Mouse (Mus musculus) heart, adult 18-20 months (tissue): ENCODE data around the gene Emid1. TPM values are rescaled to one million over a fixed set of nuclear protein-coding genes. Genes with fewer than 3 reads are reported as not detected.

Experiments used
- DNase-seq, 2 experiments: peaks; one replicate each; pipeline ENCODE4 v3.0.0; 2021 to 2022; ENCODE audit warnings: mixed read lengths in 1 of 2
- long read RNA-seq, 2 experiments: library from polyadenylated mRNA; stranded (forward); transcript quantifications; one replicate each; pipeline ENCODE4 v2.0.0; 2021
- total RNA-seq, 2 experiments: library from RNA; stranded (reverse); gene quantifications; 2 replicates each; pipeline ENCODE4 v1.2.3; 2021

Gene Emid1
- total RNA-seq: 1 to 10 TPM; 1.0 to 2.1 TPM
- long read RNA-seq, experiment 1, partial matches to known transcripts: 0 of 1 reads
- long read RNA-seq, experiment 1, other reads (novel, unspliced or antisense): 1 of 1 reads
- long read RNA-seq, experiment 2: 0 reads

DNA sequence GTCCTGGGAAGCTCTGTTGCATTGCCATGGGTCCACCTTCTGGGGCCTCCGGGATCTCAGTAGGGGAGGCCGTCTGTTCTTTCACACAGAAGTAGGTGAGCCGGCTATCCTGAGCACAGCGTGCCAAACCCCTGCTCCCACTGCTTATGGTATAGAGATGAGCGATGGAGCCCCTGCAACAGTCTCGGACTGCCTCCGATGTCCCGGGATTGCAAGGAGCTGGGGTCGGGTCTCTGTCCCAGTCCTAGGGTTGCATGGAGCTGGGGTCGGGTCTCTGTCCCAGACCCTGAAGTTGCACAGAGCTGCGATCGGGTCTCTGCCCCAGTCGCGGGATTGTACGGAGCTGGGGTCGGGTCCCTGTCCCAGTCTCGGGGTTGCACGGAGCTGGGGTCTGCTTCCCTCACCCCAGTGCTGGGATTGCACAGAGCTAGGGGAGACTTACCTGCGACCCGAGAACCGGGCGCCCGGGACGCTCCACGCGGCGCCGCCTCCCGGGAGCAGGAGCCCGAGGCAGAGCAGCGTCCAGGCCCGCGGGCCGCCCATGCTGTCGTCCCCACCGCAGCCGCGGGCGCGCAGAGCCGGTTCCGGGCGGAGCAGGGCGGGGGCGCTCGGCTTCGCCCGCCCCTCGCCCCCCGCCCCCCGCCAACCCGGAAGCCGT is at the start of gene Emid1:
Gene Emid1, minus strand, starts transcription at position 578 of the 658 bp plus-strand sequence.
- DNase-seq: no peak

DNA sequence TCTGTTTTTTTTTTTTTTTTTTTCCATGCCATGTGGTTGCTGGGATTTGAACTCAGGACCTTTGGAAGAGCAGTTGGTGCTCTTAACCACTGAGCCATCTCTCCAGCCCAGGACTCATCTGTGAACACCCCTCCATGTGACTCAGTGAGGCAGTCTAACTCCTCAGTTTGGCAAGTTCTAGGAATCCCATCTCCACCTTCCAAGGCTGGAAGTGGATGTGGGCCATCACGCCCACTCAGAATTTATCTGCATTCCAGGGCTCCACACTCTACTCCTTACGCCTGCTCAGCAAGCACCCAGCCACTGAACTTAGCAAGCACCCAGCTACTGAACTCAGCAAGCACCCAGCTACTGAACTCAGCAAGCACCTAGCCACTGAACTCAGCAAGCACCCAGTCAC is 47.8 kb upstream of the Emid1 start:
- DNase-seq: no peak

DNA sequence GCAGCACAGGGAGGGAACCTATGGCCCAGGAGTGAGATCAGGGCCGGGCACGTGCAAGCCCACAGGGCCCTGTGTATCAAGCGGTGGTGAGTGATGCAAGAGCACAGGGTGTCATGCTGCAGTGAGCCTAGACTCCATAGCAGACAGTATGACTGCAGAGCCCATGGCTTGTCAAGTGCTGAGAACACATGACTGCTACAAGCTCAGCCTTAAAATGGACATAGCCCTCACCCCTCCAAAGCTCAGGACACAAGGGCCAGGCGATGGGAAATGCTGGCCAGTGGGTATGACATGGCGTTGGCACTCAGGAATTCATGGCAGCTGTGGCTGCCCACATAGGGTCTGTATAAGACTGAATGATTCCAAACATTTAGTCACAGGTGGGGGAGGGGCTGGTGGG is 45.0 kb upstream of the Emid1 start:
- no peak for DNase-seq

DNA sequence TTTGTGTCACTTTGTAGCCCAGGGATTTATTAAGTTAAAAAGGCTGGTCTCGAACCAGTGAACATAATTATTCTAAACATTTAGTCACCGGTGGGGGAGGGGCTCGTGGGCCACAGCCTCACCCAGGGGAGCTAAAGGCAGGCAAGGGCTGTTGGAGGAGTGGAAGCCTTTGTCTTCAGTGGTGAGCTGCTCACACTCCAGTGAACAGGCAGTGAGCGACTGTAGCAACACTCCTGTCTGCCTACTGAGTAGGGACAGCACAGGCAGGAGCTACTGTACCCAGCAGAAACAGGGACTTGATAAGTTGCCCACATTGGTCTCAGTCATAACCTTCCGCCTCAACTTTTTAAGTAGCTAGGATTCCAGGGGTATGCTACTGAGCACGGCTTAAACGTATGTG is 44.5 kb upstream of the Emid1 start:
- DNase-seq: no peak

DNA sequence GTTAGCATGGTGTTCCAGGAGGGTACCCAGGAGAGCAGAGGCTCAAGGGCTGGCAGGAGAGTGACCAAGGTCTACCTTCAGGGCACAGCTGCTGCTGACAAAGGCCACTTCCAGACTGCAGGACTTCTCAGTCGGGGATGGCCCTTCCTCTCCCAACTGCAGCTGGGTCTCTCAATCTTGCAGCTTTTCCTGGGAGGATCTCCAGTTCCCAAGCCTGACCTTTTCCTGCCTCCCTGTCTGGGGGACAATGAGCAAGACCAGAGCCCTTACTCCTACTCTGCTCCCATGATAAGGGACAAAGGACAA is 41.5 kb upstream of the Emid1 start:
- DNase-seq: no peak

DNA sequence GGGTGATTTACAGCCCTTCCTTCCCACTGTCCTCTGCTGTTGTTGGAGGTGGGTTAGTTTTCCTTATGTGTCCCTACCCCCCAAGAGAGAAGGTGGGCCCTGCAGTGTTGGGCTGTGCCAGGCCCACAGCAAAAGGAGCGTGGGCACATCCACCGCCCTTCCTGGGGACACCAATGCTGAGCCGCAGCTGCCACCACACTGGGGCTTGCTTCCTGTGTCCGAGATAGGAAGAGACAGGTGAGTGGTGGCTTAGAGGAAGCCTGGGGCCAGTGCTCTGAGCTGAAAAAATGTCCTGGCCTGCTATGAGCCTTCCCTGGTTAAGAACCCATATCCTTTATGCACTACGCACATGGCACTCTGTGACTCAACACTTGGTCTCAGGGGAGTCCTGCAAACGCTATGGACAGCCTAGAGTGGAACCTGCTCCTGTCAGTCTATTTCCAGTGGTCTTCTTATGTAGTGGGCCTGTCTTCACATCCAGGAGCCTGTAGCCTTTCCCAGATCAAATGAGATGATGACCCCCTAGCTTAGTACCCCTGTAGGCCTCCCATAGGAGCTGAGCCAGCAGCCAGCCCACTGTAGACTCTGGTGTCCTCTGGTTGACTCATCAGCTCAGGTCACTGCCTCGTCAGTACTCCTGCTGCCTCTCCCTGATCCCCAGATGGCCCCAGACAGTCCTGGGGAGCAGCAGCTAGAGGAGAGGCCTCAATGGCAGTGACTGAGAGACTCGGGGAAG is 41.0 kb upstream of the Emid1 start:
- DNase-seq: no peak

DNA sequence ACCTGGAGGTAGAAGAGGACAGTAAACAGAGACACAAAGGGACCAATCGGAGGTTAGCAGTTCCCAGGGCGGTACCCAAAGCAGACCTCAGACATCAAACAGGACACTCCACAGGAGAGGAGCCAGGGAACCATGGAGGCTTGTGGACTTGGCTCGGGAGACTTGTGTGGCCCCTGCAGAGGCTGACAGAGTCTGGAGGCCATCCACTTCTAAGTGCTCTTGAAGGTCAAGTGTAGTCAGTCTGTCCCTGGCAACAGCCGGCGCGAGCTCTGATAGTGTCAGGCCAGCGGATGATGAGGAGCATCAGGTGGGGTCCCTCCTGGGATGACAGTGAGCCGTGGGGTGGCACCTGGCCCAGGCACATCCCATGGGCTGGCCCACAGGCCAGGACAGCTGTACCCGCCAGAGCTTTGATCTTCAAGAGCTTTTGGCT is 40.0 kb upstream of the Emid1 start:
- DNase-seq: peak; percentile 54 to 79

DNA sequence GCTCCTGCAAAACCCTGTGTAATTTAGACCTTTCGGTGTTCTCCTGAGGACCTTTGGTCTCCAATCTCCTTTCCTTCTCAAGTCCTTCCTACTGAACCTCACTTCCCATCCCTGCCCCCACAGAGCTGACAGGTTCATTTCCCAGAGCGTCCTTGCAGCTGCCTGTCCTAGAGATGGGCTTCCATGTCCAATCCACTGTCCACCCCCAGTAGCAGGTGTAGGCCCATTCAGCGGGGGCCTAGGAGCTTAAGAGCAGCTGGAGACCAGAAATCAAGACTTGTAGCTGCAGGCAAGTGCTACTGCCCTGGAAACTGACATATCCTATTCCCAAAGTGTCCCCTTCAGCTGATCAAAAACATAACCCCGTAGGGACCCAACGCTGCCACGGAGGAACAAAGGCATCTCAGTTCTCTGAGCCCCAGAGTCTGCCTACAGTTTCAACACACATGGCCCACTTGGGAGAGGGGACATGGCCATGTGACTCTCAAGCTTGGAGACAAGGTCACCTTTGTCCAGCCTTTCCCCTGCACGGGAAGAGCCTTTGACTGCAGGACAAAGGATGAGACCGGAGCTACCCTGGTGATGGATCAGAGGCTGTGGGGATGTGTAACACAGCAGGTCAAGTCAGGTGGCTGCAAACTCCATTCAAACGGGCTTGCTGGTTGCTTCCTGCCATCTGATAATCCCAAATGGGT is 37.3 kb upstream of the Emid1 start:
- DNase-seq: no peak

DNA sequence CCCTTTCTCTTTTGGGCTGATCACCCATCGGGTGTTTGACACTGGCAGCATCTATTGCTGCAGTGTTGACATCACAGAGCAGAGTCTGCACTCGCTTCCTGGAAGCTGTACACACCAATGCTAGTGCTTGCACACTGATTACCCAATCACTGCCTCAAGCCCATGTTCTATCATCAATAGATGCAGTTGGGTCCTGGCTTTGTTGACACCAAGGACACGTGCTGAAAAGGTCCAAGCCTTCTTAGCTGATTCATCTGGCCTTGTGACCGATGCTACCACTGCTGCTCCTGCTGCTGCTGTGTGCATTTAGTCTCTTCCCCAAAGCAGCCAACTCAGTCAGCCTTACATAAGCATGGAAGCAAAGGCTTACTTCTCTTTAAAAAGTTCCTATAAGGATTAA is 36.1 kb upstream of the Emid1 start:
- no peak for DNase-seq

DNA sequence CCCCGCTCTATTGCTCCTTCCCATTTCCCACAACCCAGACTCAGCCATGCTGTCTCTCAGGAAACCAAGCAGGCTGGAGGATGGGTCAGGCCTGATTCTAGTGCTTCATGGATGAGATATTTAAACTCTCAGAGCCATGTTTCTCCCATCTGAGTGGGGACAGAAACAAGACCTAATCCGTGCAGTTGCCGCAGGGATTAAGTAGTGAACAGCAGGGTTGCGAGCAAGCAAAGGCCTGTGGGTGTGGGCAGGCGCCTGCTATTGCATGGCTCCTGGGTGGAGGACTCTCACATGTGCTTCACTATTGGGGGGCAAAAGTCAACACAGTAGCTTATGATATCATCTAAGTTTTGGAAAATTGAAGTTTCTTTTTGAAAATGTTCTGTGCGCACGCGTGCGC is 32.8 kb upstream of the Emid1 start:
- DNase-seq: no peak

DNA sequence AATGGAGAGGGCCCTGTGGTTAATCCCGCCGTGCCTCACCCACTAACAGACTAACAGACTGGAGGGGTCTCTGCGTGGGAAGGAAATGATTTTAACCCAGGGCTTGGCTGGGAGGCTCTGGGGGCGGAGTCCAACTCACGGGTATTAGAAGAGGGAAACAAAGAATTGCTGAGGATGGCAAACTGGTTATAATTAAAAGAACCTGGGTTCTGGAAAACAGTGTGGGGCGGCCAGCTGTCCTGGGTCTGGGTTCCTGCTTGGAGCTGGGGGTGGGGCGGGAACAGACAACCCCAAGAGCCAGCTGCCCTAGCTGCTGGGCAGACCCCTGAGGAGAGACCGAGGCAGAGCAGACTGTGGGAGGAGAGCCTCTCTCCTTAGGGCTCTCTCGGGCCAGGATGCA is 32.2 kb upstream of the Emid1 start:
- DNase-seq: no peak

DNA sequence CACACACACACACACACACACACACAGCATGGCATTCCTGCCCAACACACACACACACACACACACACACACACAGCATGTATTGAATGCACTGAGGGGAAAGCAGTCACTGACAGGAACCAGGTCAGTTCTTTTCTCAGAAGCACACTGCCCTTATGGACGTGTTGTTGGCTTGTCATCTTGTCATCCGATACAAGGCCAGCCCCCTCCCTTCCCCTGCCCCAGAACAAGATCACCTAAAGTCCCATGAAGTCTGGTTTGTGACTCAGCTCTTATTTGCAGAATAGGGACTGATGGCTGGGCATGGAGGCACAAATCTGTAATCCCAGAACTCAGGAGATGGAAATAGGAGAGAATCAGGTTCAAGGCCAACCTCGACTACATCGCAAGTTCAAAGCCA is 30.8 kb upstream of the Emid1 start:
- DNase-seq: no peak

DNA sequence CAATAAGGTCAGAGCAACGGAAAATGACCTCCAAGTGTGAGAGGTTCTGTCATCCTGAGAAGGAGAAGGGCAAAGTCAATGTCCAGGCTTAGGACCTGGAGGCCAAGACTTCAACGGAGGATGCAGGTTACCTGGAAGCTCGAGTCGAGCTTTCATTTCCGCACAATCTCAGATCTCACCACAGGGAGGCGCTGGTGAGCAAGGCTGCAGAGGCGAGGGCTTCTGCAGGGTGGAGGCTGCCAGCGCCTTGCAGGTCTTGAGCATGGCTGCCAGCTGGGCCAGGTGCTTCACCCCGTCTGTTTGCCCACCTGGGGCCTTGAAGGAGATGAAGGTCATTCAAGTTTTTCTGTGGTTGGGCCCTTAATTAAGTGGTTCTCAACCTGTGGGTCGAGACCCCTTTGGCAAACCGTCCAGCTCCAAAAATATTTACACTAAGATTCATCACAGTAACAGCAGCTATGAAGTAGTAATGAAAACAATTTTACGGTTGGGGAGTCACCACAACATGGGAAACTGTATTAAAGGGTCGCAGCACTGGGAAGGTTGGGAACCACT is 29.9 kb upstream of the Emid1 start:
- DNase-seq: peak; percentile 71 to 90

DNA sequence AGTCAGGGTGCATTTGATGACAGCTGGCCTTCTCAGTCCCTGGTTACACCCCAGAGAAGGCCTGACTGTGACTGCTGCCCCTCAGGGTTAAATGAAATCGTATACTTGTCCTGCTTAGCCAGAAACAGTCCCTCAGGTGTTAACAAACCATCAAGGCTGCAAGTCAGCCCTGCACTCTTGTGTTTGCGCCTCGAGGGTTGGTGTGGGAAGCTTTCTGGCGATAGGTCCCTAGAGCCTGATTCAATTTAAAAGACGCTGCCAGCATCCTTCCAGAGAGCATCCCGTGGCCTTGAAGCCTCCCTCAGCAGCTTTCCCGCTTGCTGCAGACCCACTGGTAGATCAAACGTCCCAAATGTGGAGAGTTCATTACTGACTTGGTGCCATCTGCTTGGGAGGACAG is 27.3 kb upstream of the Emid1 start:
- DNase-seq: no peak

DNA sequence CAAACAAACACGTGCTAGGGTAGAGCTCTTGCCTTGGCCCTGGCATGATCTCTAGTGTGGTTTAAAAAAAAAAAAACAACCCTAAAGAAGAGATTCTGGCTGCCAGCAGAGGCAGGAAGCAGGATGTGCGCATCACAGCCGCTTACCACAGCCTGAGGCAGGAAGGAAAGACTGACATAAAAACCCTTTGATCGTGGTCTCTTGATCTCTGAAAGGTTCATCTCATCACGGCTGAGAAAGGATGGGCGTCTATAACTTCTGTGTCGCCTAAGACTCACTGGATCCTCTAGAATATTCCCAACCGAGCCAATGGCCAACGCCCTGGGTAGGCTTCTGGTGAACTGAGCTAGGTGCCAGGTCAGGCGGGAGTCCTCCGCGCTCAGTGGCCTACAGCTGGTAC is 25.1 kb upstream of the Emid1 start:
- DNase-seq: peak in 1 of 2 experiments; percentile 33

DNA sequence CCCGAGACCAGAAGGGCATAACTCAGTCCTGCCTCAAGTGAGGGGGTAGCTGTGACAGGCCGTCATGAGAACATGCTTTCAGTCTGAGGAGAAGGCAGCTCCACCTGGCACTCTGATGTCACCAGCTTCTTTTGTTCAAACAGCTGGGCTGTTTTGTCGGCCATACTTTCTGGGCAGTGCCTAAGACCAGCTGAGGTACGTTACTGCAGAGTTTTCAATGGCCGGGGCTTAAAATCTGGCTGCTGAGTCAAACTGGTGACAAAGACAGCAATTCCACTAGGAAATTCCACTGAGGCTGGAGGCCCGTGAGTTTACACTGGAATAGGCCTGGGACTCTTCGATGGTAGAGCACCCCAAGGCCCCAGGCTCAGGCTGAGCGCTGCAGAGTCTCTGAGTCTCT is 24.6 kb upstream of the Emid1 start:
- DNase-seq: no peak

DNA sequence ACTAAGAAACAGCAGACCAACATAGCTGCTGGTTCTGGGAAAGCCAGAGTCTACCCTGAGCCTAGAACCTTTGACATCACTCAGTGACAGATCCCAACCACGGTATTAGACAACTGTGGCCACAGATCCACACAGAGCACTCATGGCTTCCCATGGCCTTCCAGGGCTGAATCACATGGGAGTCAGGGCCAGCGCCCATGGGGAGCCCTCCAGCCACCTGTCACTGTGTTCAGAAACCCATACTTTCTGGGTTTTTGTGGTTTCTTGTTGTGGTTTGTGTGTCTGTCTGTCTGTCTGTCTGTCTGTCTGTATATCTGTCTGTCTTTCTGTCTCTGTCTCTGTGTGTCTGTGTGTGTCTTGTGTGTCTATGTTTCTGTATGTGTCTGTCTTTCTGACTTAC is 23.8 kb upstream of the Emid1 start:
- DNase-seq: no peak

DNA sequence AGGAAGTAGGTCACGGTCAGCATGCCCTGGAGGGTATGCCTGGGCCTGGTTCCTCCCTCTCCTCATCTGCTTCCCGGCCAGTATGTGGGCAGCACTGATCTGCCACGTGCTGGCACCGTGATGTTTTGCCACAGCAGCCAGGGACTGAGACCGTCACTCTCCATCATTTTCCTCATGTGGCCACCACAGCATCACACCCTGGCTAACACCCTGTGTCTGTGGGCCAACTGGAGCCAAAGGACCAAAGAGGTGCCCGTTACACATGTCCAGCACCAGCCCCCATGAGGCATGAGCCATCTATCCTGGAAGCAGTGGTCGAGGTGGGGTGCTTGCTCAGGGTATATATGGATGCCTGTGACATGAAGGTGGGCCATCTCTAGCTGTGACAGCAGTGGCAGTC is 23.1 kb upstream of the Emid1 start:
- no peak for DNase-seq

DNA sequence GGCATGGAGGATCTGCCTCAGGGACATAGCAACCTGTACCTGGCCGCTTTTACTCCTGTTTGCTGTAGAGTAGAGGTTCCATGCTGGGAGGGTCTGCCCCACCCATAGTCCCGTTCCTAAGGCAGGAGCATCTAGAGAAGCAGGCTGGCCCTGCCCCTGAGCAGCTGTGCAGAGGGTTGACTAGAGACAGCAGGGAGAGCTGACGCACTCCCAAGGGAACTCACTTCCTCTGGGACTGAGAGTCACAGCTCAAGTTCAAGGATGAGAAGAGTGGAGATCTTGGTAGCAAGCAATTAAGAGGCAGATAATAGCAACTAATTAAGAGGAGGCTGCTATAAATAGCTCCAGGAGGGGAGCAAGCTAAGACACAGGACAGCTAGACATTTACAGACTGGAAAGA is 20.8 kb upstream of the Emid1 start:
- DNase-seq: no peak

DNA sequence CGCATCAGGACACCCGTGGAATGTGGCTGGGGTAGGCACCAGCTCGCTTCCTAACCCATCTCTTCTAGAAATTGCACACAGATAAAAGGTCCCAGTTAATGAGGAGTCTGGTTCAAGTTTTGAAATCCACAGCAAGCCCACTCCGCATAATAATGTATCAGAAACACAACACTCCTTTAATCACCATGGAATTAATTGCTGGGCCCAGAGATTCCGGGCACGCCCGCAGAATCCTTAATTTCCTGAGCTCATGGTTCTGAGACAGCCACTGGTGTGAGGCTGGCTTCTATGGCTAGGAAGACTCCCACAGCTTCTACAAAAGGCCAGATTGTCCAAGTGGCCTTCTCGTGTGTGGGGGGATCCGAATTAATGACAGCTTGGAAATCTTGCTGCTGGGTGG is 15.3 kb upstream of the Emid1 start:
- no peak for DNase-seq

DNA sequence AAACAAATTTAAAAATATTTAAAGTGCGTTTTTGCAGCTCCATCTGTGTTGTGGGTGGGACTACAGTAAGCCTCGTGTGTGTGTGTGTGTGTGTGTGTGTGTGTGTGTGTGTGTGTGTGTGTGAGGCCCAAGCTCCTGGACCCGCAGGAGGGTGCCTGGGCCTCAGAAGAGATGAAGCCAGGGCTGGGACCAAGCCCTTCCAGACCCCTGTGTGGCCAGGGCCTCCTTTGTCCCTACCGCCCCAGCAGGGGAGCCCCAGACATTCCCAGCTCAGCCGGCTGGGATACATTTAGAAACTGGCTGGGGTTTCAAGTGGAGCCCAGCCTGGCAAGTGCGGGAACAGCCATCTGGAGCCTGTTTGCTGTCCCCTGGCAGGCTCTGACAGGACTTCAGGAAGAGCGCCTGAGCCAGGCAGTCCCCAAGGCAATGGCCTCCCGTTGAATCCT is 13.4 kb upstream of the Emid1 start:
- DNase-seq: peak; percentile 75 to 84

DNA sequence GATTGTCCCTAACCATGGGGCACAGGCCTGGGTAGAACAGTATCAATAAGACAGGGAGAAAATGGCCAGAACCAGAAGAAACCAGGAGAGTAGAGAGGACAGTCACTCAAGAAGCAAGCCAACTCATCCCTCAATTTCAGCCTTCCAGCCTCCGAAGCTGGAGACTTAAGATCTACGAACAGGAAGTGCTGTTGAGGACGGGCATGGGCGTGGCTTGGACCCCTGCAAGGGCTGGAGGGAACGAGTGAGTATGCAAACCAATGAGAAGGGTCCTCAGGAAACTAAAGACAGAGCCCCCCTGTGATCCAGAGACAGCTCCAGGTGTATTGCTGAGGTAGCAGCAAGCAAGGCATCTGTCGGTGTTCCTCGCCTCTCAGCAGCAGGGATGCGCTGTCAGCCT is 12.3 kb upstream of the Emid1 start:
- DNase-seq: no peak

DNA sequence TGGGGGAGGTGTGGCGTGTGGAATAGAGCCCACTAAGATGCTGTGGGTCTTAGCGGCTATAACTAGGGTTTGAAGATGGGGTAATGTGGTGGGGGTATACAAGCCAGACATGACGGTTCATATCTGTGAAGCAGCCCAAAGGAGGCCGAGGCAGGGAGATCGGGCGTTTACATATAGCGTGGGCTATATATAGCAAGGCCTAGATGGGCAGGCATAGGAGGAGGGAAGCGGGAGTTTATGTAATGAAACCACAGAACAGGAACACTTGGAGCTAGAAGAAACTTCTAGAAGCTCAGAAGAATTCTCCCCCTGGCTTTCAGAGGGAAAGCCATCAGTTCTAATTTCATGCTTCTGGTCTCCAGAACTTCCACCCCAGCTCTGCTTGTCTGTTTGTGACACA is 11.4 kb upstream of the Emid1 start:
- DNase-seq: no peak
